Mouse (Mus musculus) ES-E14 (cell line): Measurements from ENCODE around the gene Upf3b. TPM values are rescaled to one million over a fixed set of nuclear protein-coding genes. Genes with fewer than 3 reads are reported as not detected.
A peak's percentile ranks its signal among the peaks of the same experiment; 100 is the strongest.
"Not testable (repeated sequence)": the region's sequence is repeated elsewhere in the genome, so short reads cannot be mapped to it uniquely, and the experiment has no call there.

ENCODE experiments used
- DNase-seq: peaks from one replicate; pipeline ENCODE4 v3.0.0-alpha.2; 2013; ENCODE audit warnings: low read depth, low spot score
- H3K27ac ChIP-seq: 2 replicates; pipeline ENCODE4 v1.5.1; 2012; ENCODE audit warnings: low read depth, mild to moderate bottlenecking, low read length, moderate library complexity, mixed read lengths; ENCODE audit not compliant: poor library complexity, insufficient read depth, severe bottlenecking
- H3K36me3 ChIP-seq: 2 replicates; pipeline ENCODE4 v1.6.1; 2012; ENCODE audit warnings: mild to moderate bottlenecking, low read length, moderate library complexity, mixed read lengths; ENCODE audit not compliant: control insufficient read depth, poor library complexity, insufficient read depth, severe bottlenecking
- H3K4me1 ChIP-seq, 2 experiments: fragments of 150-350 bp in 1 of 2; sonication (generic) in 1 of 2; 2 replicates each; pipeline ENCODE4 v1.6.1; 2012; ENCODE audit warnings: low read length in 2 of 2, mild to moderate bottlenecking in 1 of 2, mixed read lengths in 1 of 2; ENCODE audit not compliant: control insufficient read depth in 2 of 2, insufficient read depth in 2 of 2, poor library complexity in 1 of 2
- H3K4me3 ChIP-seq, 2 experiments: fragments of 150-350 bp in 1 of 2; sonication (generic) in 1 of 2; 2 replicates each; pipeline ENCODE4 v1.5.1; 2012; ENCODE audit warnings: low read length in 2 of 2, low read depth in 1 of 2, mild to moderate bottlenecking in 1 of 2, mixed read lengths in 1 of 2; ENCODE audit not compliant: insufficient read depth in 1 of 2, poor library complexity in 1 of 2, severe bottlenecking in 1 of 2
- H3K9ac ChIP-seq: 2 replicates; pipeline ENCODE4 v1.6.1; 2012; ENCODE audit warnings: low read depth, mild to moderate bottlenecking, low read length, mixed read lengths; ENCODE audit not compliant: poor library complexity, insufficient read depth, severe bottlenecking
- H3K9me3 ChIP-seq: fragments of 150-350 bp; sonication (generic); 2 replicates; pipeline ENCODE4 v1.6.1; 2012; ENCODE audit warnings: low read depth, mild to moderate bottlenecking, low read length; ENCODE audit not compliant: control insufficient read depth, insufficient read depth
- CHD2 ChIP-seq: IDR thresholded peaks from 2 replicates; pipeline ENCODE4 v1.6.1; 2014; ENCODE audit warnings: mild to moderate bottlenecking, low read depth, low read length, inconsistent platforms
- HCFC1 ChIP-seq: IDR thresholded peaks from 2 replicates; pipeline ENCODE4 v1.6.1; 2012; ENCODE audit warnings: low read length, inconsistent platforms, borderline replicate concordance; ENCODE audit not compliant: insufficient read depth
- MAFK ChIP-seq: IDR thresholded peaks from 2 replicates; pipeline ENCODE4 v1.6.1; 2014; ENCODE audit warnings: mild to moderate bottlenecking, low read depth, low read length, inconsistent platforms; ENCODE audit not compliant: insufficient read depth
- ZC3H11A ChIP-seq: IDR thresholded peaks from 2 replicates; pipeline ENCODE4 v1.6.1; 2012; ENCODE audit warnings: low read depth, mild to moderate bottlenecking, inconsistent platforms, low read length, borderline replicate concordance
- ZNF384 ChIP-seq: IDR thresholded peaks from 2 replicates; pipeline ENCODE4 v1.6.1; 2012; ENCODE audit warnings: low read depth, low read length, inconsistent platforms
- in situ Hi-C, 2 experiments: fragments of 600-800 bp; cut with MboI; formaldehyde crosslinking; loops; one replicate each; pipeline ENCODE4 v1.15.1; 2025; ENCODE audit warnings: low sequenced_read_pairs in 2 of 2, inconsistent platforms in 1 of 2; ENCODE audit not compliant: unreplicated experiment in 2 of 2
- total RNA-seq: library from RNA; depleted of rRNA; stranded (reverse); fragments of 300-350 nt; gene quantifications from 2 replicates; pipeline ENCODE4 v1.2.3, GENCODE M21; 2012; rRNA removed

The Upf3b gene
- total RNA-seq: 15.0 and 18.8 TPM in 2 replicates

DNA sequence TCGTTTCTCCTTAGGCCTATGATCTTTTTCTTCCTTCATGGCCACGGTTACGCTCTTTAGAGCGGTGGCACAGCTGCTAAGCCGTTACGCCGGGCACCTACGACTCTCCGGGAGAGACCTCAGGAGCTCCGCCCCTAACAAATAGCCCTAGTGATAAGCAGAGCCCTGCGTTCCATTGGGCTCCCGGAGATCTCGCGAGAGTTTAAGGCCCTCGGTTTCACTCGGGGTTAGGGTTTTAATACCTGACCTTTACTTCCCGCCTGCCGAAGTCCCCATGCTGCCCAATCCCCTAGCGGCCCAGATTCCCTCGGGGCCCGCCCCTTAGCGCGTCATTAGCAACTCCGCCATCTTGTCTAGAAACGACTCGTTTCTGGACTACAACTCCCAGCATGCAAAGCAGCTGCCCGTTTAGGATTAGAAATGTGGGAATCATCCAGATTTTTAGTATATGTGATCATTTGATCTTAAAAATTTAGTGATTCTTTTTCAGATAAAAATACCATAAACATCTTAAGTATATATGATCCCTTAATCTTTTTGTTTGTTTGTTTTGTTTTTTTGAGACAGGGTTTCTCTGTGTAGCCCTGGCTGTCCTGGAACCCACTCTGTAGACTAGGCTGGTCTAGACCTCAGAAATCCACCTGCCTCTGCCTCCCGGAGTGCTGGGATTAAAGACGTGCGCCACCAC, at the start of gene Upf3b:
Gene Upf3b, minus strand, starts transcription at position 130 of the 688 bp plus-strand sequence.
- Histone ChIP-seq H3K4me1 (no peaks in the 10 kb centered on the region), H3K36me3 (no peaks in the 10 kb centered on the region; the same call in 1 of the 2 replicates), H3K9ac (peak within 1 kb of the TSS; percentile 93), H3K9me3 (no peaks in the 10 kb centered on the region), H3K27ac (peak within 1 kb of the TSS; percentile 66), H3K4me3 (peak within 1 kb of the TSS; percentile 80 to 93)
- peak; percentile 87 for TF ChIP-seq HCFC1
- peak; percentile 89 for TF ChIP-seq CHD2
- no peak for TF ChIP-seq ZC3H11A
- in situ Hi-C loops: no loop called here
- DNase-seq: peak; percentile 91

DNA sequence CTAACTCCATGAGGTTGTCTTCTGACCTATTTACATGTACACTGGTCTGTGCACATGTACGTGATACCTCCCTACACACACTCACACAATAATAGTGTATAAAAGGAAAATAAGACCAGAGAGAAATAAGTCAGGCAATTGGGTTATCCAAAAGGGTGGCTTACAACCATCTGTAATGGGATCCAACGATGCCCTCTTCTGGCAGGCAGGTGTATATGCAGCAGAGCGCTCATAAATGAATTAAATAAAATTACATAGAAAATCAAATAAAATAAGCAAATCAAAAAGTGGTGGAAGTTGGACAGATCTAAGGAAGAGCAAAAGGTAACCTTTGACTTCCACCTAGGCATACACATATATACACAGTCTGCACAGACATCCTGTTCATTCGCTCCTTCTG, 47.7 kb upstream of the Upf3b start:
- in situ Hi-C loops: no loop called here
- TF ChIP-seq CHD2 (no peak), ZC3H11A (no peak), ZNF384 (no peak)
- peaks cover 2% of the 10 kb centered on the region; the same call in 1 of the 2 replicates for H3K36me3 ChIP-seq
- H3K9me3 ChIP-seq: no peaks in the 10 kb centered on the region
- DNase-seq: no peak
- H3K27ac ChIP-seq: no peak overlapping the region
- no peaks in the 10 kb centered on the region for H3K4me1 ChIP-seq
- no peak overlapping the region for H3K9ac ChIP-seq
- no peak overlapping the region for H3K4me3 ChIP-seq

DNA sequence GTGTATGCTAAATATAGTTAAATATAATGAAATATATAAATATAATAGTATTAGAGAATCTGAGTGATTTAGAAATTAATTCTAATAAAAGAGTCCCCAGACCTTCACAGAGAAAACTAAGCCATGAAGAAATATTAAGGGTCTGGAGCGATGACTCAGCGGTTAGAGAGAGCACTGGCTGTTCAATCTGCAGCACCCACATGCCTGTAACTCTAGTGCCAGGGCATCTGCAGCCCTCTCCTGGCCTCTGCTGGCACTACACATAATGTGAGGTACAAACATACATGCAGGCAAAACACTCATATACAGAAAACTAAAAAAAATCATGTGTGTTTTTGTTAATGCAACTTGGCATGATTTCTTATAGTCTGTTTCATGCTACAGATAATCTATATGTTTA, 34.8 kb upstream of the Upf3b start:
- in situ Hi-C loops: no loop called here
- H3K9me3 ChIP-seq: no peaks in the 10 kb centered on the region
- no peak for DNase-seq
- no peak overlapping the region for H3K9ac ChIP-seq
- no peak overlapping the region for H3K27ac ChIP-seq
- H3K36me3 ChIP-seq: no peaks in the 10 kb centered on the region; the same call in 1 of the 2 replicates
- H3K4me3 ChIP-seq: no peak overlapping the region
- TF ChIP-seq HCFC1 (no peak), ZC3H11A (no peak), CHD2 (no peak), ZNF384 (no peak), MAFK (peak; percentile 73)
- no peaks in the 10 kb centered on the region for H3K4me1 ChIP-seq

DNA sequence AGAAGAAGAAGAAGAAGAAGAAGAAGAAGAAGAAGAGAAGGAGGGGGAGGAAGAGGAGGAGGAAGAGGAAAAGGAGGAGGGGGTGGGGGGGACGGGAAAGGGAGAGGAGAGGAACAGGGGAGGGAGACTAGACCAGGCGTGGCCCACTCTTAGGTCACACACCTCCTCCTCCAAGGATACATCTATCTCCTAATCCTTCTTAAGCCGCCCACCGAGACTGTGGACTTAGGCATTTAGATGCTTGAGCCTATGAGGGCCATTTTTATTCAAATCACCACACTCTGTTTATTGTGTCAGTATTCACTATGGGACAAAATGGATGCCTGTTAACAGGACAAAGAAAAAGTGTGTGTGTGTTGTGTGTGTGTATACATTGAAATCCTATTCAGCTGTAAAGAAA, 34.4 kb upstream of the Upf3b start:
- H3K27ac ChIP-seq, DNase-seq, H3K9me3 ChIP-seq, H3K4me3 ChIP-seq, H3K36me3 ChIP-seq, in situ Hi-C loops, H3K4me1 ChIP-seq, H3K9ac ChIP-seq: not testable (repeated sequence)

DNA sequence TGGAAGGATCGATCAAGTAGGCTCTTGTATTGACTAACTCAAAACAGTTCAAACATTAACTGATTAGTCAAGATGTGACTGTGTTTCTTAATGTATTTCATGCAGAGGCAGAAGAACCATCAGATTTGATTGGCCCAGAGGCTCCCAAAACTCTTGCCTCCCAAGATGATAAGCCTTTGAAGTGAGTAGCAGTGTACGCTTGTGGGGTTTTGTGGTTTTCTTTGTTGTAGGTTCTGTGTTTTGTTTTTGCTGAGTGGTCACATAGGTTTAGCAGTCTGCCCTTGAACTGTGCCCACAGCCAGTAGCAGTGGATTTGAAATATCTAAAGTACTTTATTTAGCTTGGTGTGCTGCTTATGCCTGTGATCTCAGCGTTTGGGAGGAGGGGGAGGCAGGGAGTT, 31.6 kb upstream of the Upf3b start:
- H3K9me3 ChIP-seq: no peaks in the 10 kb centered on the region
- H3K4me1 ChIP-seq: no peaks in the 10 kb centered on the region
- no peak for DNase-seq
- H3K36me3 ChIP-seq: no peaks in the 10 kb centered on the region
- no peak for TF ChIP-seq ZC3H11A
- TF ChIP-seq HCFC1: no peak
- no peak for TF ChIP-seq MAFK
- TF ChIP-seq CHD2: no peak
- no peak for TF ChIP-seq ZNF384
- H3K27ac ChIP-seq: no peak overlapping the region
- no peak overlapping the region for H3K9ac ChIP-seq
- in situ Hi-C loops: no loop called here
- H3K4me3 ChIP-seq: no peak overlapping the region
